18 mouse cellular contexts compared by ENCODE assay signal in genomic region chr14:106163933-106164332, GRCm38 (mm10). TPM values are rescaled to one million over a fixed set of nuclear protein-coding genes. Genes with fewer than 3 reads are reported as not detected.
"Had no signal": no experiment of that assay in that cellular context is flagged by ENCODE, and none has a peak within 500 bp of the region (broad histone marks: within the 10 kb centered on the region; RNA-seq: fewer than 3 reads in every experiment).

No protein-coding gene starts in this region.

RNA-seq across cellular contexts. Expression of gene Trim52, which starts 57.9 kb away (rescaled TPM):
- total RNA-seq: layer of hippocampus, adult 8-10 months; layer of hippocampus, postnatal 10 days; layer of hippocampus, postnatal 36 days; left cerebral cortex, adult 2 months; left cerebral cortex, postnatal 10 days; left cerebral cortex, postnatal 36 days; liver, adult 2 months; neutrophil, adult 5-6 weeks had no signal
- polyA plus RNA-seq: kidney, embryonic 14.5 days; limb, embryonic 11.5 days; liver, adult 2 months; liver, embryonic 13.5 days; liver, embryonic 16.5 days; lung, embryonic 14.5 days; midbrain, embryonic 12.5 days; midbrain, embryonic 15.5 days; neural tube, embryonic 13.5 days; stomach, embryonic 15.5 days; urinary bladder, adult 2 months had no signal
